Mouse (Mus musculus) embryo, embryonic 9.5 days (tissue): Measurements from ENCODE around the gene Gm28897.
"Not testable (repeated sequence)": the region's sequence is repeated elsewhere in the genome, so short reads cannot be mapped to it uniquely, and the experiment has no call there.

ENCODE experiments used
- DNase-seq: peaks from one replicate; pipeline ENCODE4 v3.0.0-alpha.2; 2017; ENCODE audit errors: extremely low spot score

Gene Gm28897

GRCm38 (mm10) chrY:80926695-80927094 is at the start of gene Gm28897:
Gene Gm28897, plus strand, starts transcription at chrY:80926995.
- DNase-seq: not testable (repeated sequence)
